Mouse (Mus musculus): ENCODE measurements at regions not wholly inside any gene's neighbourhood (a gene's known extent, or its start where the extent isn't known, plus 50 kb on each side); places are given as distances from the start of the nearest gene placed in this dataset.
A peak's percentile ranks its signal among the peaks of the same experiment; 100 is the strongest.

GRCm38 (mm10) chr4:148747315-148747644 is 56.9 kb upstream of the Casz1 start:
- Histone ChIP-seq H3K36me3 (ENCODE audit: poor library complexity, severe bottlenecking) (no peaks in the 10 kb centered on the region), H3K27ac (no peak overlapping the region), H3K9ac (no peak overlapping the region), H3K9me3 (replicated peaks) (no peaks in the 10 kb centered on the region), H3K27me3 (peaks cover 28% of the 10 kb centered on the region), H3K4me2 (no peak overlapping the region), H3K4me1 (peaks cover 28% of the 10 kb centered on the region), H3K4me3 (no peak overlapping the region)
- no peak for ATAC-seq
- 81% methylated on average over 7 of the region's 7 CpGs for WGBS

DNA sequence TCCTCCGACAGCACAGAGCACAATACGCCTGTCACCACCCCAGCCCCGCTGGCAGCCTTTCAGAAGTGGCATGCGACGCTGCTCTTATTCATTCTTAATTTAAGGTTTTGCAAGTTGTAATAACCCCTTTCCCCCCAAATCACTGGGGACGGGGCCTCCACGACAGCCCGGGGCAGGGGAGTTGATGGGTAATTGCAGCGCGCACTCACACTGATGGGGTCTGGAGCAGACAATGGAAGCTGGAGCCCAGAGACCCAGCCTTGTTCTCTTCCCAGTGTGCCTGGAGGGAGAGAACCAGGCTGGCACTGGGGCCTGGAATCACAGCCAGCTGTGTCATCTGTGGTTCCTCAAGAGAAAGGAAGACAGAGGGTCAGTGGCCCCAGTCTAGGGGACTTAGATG is 54.2 kb upstream of the Casz1 start:
- Histone ChIP-seq H3K4me3 (no peak overlapping the region), H3K4me1 (peaks cover 16% of the 10 kb centered on the region), H3K36me3 (ENCODE audit: poor library complexity, severe bottlenecking) (no peaks in the 10 kb centered on the region), H3K27ac (peak overlapping the region; percentile 31; the same call in 1 of the 2 replicates), H3K9ac (no peak overlapping the region), H3K4me2 (no peak overlapping the region), H3K9me3 (replicated peaks) (no peaks in the 10 kb centered on the region), H3K27me3 (peaks cover 13% of the 10 kb centered on the region; the same call in 1 of the 2 replicates)
- 52% methylated on average over 10 of the region's 10 CpGs for WGBS
- ATAC-seq, result peak; percentile 66; the same call in 1 of the 2 replicates

DNA sequence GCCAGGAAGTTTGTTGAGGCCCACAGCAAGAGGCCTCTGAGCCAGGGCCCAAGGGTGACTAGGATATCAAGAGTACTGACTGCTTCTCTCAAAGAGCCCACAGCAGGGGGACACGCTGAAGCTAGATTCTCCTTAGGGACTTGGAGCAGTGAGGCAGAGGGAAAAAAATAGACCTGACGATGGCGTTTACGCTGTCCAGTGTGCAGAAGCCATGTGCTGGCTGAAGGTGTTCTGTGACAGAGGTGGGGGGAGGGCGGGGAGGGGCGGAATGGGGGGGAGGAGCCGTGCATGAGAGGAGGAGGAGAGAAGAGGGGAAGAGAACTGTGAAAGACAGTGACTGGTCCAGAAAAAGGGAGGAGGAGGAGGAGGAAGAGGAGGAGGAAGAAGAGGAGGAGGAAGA is 52.6 kb upstream of the Casz1 start:
- 51% methylated on average over 7 of the region's 7 CpGs for WGBS
- Histone ChIP-seq H3K9ac (no peak overlapping the region), H3K4me1 (peaks cover 10% of the 10 kb centered on the region), H3K36me3 (ENCODE audit: poor library complexity, severe bottlenecking) (no peaks in the 10 kb centered on the region), H3K4me2 (no peak overlapping the region), H3K27me3 (peaks cover 11% of the 10 kb centered on the region; the same call in 1 of the 2 replicates), H3K27ac (no peak overlapping the region), H3K9me3 (replicated peaks) (no peaks in the 10 kb centered on the region), H3K4me3 (no peak overlapping the region)
- no peak for ATAC-seq

DNA sequence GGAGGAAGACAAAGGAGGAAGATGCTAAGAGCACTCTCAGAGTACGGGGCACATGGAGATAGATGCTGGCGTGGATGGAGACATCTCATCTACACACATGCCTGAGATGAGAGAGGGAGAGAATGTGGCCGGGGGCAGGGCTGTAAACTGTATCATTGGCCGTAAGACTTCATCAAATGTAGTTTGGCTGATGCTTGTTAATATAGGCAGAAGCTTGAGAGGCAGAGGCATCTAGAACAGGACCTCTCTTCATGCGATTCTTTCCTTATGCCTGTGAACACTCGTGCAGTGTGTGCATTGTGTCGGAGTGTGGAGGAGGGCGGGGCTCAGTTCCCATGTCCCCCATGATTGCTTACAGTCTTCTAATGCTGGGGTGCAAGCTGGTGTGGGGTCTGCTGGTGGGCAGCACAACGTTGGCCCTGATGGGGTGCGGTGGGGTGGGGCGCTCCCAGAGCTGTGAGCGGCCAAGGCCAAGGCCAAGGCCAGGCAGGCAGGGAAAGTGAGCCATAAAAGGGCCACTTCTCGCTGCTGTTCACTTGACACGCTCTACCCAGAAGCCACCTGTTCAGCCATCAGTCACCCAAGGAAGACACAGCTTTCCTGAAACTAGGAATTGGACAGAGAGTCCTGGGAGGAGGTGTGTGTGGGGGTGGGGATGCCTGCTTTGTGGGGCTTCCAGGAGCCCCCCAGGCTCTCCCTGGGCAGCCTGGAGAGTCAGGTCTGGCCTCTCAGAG is 51.7 kb upstream of the Casz1 start:
- WGBS, result 86% methylated on average over 14 of the region's 14 CpGs
- ATAC-seq, result no peak

DNA sequence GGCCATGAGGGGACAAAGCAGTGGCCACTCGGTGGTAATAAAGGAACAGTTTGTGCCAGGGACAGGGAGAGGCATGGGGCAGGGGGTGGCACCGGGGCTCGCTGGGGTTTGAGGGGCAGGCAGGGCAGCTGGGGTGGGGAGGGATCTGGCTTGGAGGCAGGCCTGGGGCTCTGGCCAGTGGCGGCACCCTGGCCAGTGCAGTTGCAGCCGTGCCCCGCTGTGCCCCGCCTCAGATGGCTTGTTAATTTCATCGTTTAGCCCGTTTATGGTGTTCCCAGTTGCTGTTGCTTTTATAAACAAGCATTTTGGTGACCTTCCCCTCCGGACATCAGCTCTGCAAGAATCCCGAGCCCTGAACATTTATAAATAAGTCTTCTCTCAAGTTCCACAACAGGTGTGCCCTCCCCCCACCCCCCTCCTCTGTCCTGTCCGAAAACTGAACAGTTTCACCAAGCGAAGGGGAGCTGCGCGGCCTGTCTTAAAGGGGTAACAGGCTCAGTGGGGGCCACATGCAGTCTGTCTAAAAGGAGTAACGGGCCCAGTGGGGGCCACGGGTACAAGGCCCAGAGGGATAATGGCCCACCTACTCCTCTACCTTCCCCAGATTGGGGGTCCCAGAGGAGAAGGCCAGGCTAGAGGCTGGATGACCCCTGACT is 51.0 kb upstream of the Casz1 start:
- ATAC-seq, result no peak

More for the DNA sequence above, 51.7 kb upstream of the Casz1 start:
- Histone ChIP-seq H3K27me3 (peaks cover 6% of the 10 kb centered on the region; the same call in 1 of the 2 replicates), H3K9me3 (replicated peaks) (no peaks in the 10 kb centered on the region), H3K27ac (no peak overlapping the region), H3K9ac (no peak overlapping the region), H3K36me3 (ENCODE audit: poor library complexity, severe bottlenecking) (no peaks in the 10 kb centered on the region), H3K4me1 (peaks cover 8% of the 10 kb centered on the region), H3K4me3 (no peak overlapping the region), H3K4me2 (no peak overlapping the region)

GRCm38 (mm10) chr4:148753849-148754248 is 50.4 kb upstream of the Casz1 start:
- Histone ChIP-seq H3K9me3 (replicated peaks) (no peaks in the 10 kb centered on the region), H3K27ac (no peak overlapping the region), H3K36me3 (ENCODE audit: poor library complexity, severe bottlenecking) (no peaks in the 10 kb centered on the region), H3K27me3 (peaks cover 6% of the 10 kb centered on the region; the same call in 1 of the 2 replicates), H3K9ac (no peak overlapping the region), H3K4me1 (peaks cover 8% of the 10 kb centered on the region), H3K4me2 (no peak overlapping the region), H3K4me3 (no peak overlapping the region)
- 80% methylated on average over 8 of the region's 8 CpGs for WGBS
- no peak for ATAC-seq

More for the DNA sequence above, 51.0 kb upstream of the Casz1 start:
- H3K27me3 ChIP-seq, result peaks cover 6% of the 10 kb centered on the region; the same call in 1 of the 2 replicates
- H3K9me3 ChIP-seq (replicated peaks), result no peaks in the 10 kb centered on the region
- no peaks in the 10 kb centered on the region for H3K36me3 ChIP-seq (ENCODE audit: poor library complexity, severe bottlenecking)
- peaks cover 8% of the 10 kb centered on the region for H3K4me1 ChIP-seq
- H3K4me3 ChIP-seq, result no peak overlapping the region
- H3K27ac ChIP-seq, result no peak overlapping the region
- no peak overlapping the region for H3K9ac ChIP-seq
- 62% methylated on average over 17 of the region's 17 CpGs for WGBS
- no peak overlapping the region for H3K4me2 ChIP-seq

All from forebrain, embryonic 13.5 days (tissue).